Mouse (Mus musculus) megakaryocyte-erythroid progenitor cell, adult 5-6 weeks (primary cell): ENCODE data around the gene Safb2. TPM values are rescaled to one million over a fixed set of nuclear protein-coding genes. Genes with fewer than 3 reads are reported as not detected.
"Not testable (repeated sequence)": the region's sequence is repeated elsewhere in the genome, so short reads cannot be mapped to it uniquely, and the experiment has no call there.

Source experiments
- ATAC-seq: replicated peaks from 2 replicates; pipeline ENCODE4 v1.8.0; 2016; ENCODE audit warnings: mild to moderate bottlenecking, inconsistent platforms; ENCODE audit not compliant: severe bottlenecking, poor library complexity, low FRiP score, low TSS enrichment
- total RNA-seq, 2 experiments: library from RNA; stranded (forward) in 1 of 2; stranded (reverse) in 1 of 2; fragments of 200-1000, 215-1000 nt in 1 of 2; fragments of >200 nt in 1 of 2; fragmentation: Nextera tagmentation in 1 of 2; gene quantifications; 2 replicates each; pipeline ENCODE4 v1.2.3; 2014 to 2017

Safb2 gene
- total RNA-seq (2014; fragmentation: Nextera tagmentation) (158 and 166 TPM in 2 replicates), total RNA-seq (2017) (108 and 115 TPM in 2 replicates)

DNA sequence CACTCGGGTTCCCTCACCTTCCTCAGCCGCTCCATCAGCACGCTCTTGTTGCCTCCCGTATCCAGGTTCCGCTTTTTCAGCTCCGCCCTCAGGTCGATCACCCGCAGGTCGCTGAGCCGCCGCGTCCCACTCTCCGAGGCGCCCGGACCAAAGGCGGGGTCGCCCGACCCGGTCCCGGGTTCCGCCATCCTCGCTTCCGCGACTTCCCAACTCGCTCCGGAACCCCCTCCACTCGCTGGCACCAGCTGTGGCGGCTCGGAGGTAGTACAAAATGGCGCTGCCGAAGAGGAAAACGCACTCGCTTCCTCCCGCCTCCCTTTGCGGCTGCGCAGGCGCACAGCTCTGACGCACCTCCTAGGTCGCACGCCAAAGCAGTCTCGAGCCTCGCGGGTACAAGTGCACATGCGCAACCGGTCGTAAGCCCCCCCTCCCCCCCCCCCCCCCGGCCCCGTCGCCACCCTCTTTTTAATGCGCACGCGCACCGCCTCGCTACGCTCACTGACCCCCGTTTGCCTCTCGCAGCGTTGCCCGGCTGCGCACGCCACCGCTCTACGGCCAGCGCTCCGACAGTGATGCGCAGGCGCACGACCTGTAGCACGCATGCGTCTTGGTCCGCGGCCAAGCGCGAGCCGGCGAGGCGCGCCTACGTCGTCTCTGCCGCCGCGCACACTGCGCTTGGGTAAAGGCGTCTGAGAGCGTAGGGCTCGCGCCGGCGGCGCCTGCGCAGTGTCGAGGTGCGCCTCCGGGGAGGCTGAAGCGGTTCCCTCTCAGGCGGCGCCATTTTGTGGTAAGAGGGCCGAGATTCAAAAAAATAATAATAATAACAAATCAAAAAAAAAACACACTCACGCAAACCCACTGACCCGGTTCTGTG is at the start of gene Safb2, which contains the start of gene Safb:
Safb2 (minus strand) TSS at position 329 of the 874 bp plus-strand sequence.
Safb (plus strand) TSS at position 569 of the 874 bp plus-strand sequence.
- ATAC-seq: peak; percentile 81

DNA sequence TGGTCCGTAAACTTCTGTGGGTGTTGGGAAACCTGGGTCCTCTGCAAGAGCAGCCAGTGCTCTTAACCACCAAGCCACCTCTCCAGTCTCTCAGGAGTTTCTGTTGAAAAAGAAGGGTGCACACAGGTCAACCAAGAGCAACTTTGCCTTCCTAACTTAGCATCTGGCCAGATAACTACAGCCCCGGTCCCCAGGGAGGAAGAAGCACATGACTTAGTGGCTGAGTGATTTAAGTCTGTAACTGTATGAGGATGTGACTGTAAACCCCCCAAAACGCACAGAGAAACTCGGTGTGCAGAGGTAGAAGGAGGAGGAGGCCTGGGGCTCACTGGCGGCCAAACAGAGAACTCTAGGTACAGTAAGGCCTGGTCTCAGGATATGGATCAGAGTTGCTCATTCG is 49.6 kb upstream of the Safb2 start:
- no peak for ATAC-seq

DNA sequence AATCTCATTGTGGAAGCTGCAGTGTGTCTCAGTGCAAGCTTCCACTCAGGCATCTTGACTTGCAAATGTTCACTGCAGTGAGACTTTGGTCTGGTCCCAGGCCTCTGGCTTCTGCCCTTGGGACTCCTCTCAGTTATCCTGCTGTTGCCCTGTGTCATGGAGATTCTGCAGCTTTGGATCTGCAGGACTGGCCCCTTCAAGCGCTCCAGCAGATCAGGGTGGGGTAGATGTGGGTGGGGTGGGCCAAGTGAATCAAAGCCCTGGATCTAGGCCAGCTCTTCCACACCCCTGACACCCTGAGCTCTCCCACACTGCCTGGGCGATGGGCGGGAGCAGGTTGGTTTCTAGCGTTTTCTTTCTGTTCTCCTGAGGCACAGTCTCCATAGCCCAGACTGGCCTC is 47.4 kb upstream of the Safb2 start:
- ATAC-seq: no peak

DNA sequence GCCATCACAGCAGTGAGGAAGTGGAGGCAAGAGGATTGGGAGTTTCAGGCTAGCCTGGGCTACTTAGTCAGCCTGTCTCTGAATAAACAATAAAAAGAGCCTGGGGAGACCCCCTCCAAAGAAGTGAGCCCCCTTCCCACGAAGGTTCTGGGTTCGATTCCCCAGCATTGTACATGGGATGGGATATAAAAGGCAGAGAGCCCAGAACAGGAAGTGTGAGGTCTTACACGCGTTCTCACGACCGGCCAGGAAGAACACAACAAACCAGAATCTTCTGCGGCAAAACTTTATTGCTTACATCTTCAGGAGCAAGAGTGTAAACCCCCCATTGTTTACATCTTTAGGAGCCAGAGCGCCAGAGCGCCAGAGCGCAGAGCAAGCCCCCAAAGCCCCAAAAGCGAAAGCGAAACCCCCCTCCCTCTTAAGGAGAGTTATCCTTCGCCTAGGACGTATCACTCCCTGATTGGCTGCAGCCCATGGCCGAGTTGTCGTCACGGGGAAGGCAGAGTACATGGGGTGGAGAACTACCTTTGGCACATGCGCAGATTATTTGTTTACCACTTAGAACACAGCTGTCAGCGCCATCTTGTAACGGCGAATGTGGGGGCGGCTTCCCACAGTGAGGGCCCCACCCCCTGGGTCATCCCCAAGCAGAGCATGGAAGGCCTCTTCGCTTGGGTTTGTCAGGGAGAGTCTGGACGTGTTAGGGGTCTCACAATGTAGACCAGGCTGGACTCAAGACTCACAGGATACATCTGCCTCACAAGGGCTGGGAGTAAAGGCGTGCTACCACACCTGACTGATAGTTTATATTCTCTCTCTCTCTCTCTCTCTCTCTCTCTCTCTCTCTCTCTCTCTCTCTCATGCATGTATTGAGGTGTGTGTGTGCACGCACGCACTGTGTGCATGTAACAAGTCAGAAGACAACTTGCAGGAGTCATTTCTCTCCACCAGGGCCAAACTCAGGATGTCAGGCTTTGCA is 45.7 kb upstream of the Safb2 start:
- ATAC-seq: not testable (repeated sequence)

DNA sequence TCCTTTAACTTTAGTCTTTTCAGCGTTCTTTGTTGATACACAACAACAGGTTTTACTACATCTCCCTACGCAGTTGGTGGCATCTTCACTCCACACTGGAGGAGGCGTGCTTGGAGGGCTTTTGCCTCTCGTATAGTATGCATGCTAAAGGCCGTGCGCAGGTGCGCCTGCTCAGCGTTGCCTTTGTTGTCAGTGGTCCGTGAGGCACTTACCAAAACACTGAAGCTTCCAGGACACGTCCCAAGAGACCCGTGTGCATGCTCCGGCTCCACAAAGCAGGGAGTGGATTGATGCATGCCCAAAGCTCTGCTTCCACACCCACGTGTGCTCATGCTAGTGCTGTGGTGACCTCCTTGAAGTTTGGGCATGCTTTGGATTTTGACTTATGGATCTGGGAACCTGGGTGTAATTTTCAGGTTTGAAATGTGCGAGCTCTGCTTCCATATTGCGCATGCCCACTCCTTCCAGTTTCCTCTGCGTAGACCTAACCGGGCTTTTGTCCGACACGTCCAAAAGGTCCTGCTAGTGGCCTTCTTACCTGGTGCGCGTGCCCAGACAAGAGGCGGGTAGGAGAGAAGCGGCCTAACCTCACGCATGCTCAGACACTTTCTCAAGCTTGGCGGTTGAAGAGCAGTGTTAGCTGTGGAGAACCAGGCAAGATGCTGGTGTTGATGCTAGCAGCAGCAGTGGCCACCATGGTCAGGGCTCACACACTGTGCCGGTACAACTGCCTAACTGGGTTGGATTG is 43.3 kb upstream of the Safb2 start, which contains the start of gene Catsperd:
Catsperd (plus strand) TSS at position 614 of the 748 bp plus-strand sequence.
- ATAC-seq: peak; percentile 5; the same call in 1 of the 2 replicates

DNA sequence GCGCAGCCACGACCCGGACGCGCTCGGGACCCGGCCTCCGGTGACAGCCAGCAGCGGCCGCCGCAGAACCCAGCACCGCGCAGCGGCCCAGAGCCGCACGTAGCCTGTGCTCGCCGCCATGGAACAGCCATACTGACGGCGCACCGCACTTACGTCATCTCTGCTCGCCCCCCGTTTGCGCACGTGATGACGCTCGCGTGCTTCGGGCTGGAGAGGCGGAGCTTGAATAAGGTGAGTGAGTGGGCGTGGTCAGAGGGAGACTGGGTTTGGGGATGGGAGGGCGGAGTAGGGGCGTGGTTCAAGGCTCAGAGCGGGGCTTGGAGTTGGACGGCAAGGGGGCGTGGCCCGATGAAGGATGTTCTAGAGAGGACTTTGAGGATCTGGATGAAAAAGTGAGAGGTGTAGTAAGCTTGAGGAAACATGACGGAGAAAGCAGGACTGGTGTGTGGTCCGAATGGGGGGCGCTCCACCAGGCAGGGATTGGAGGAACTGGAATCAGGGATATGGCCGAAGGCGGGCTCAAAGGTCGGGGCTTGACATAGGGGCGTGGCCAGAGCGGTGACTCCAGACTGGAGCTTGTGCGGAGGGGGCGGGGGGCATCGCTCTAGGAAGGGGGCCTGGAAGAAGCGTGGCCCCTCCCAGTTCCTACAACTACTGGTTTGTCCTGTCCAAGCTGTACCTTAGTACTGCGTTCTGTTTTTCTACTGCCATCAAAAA is 42.5 kb upstream of the Safb2 start, which contains the start of gene Lonp1:
Lonp1 (minus strand) TSS at position 134 of the 717 bp plus-strand sequence.
- peak; percentile 87 for ATAC-seq

DNA sequence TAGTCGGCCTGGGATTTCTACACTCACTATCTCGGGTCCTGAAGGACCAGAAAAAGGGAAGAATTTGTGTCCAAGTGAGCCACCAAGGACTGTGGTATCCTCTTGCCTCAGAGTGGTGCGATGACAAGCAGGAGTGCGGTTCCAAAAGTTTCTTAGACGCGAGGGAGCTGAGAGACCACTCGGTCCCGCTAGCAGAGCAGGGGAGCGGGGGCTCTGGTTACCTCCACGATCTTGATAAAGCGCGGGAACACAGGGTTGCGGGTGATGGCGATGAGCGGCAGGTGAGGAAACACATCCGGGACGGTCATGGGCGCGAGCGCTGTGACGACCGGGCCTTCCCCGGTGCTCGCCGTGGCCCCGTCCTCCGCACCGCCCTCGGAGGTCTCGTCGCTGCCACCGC is 41.9 kb upstream of the Safb2 start:
- ATAC-seq: no peak

DNA sequence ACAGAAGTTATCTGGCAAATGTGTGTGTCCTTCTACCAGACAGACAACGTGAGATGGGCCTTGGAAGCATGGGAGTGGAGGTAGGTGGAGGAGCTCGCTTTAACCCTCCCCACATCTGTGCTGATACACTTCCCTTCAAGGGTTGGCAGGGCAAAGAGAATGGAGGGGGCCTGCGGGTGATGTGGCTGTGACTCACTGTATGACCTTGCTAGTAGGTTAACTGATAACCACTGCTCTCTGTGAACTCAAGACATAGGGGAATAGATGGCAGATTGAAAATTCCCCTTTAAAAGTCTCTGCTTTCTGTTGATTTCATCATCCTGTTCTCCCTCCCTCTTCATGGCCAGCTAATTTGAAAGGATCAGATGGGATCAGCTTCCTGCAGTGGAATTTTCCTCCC is 41.1 kb upstream of the Safb2 start:
- ATAC-seq: peak; percentile 28; the same call in 1 of the 2 replicates

DNA sequence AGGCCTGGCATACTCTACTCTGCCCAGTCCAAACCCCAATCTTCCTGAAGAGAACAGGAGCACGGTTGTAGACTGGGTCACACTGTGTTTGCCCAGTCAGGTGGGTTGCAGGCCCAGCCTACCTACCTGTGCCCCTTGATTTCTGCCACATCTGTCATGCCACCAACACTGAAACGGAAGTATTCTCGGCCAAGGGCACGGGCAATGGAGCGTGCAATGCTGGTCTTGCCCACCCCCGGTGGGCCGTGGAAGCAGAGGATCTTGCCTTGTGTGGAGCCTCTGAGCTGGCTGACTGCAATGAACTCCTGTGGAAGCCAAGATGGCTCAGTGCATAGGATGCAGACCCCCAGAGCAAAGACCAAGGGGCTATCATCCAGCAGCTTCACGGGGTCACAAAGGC is 33.2 kb upstream of the Safb2 start:
- ATAC-seq: no peak

DNA sequence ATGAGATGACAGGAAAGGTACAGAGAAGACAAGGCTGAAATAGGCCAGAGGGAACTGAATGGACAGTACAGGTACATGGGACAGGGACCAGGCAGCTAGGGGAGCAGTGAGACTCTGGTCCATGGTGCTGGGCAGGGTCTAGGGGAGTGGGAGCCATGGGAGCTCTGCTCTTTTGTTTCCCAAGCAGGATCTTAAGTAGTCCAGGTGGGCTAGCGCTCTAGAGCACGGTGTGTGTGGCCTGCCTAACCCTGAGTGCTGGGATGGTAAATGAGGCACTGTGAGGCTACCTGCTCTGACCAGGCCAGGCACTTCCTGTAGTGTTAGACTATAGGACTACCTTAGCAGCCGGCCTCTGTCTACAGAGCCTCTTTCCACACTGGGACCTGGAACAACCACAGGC is 32.3 kb upstream of the Safb2 start:
- ATAC-seq: no peak

DNA sequence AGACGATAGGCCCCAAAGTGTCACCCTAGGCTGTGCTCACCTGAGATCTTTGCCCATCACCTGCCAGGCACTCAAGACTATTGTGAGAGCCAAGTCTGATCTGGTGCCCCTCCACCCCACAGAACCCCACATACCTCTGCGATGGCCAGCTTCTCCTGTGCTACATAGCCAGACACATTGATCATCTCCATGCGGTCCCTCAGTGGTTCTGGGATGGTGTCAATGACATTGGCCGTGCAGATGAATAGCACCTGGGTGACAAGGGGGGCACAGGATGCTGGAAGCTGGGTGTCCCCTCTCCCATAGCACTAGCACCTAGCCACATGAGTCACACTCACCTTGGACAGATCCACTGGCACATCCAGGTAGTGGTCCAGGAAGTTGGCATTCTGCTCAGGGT is 31.4 kb upstream of the Safb2 start:
- ATAC-seq: no peak

DNA sequence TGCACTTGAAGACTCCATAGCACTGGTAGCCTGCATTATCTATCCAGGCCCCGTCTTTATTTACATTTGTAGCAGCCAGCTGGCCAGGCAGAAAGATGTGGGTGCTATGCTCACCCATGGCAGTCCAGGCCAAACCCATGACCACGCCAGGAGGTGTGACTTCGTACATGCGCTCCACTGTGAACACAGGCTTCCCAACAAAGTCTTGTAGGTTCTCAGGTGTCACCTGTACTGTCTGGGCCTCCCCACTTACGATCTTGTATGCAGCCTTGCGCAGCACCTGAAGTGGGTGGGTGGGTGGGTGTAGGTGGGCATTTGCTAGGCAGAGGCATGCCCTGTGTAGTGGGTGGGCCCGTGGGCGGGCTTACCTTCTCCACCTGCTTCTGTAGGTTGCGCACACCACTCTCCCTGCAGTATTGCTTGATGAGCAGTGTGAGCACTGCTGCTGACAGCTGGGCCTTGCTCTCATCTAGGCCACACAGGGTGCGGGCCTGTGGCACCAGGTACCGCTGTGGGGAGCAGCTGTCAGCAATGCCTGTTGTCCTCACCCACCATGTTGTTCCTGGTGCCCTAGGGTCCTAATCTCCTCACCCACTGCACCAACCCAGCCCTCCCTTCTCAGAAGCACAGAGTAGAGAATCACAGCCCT is 30.9 kb upstream of the Safb2 start:
- no peak for ATAC-seq

DNA sequence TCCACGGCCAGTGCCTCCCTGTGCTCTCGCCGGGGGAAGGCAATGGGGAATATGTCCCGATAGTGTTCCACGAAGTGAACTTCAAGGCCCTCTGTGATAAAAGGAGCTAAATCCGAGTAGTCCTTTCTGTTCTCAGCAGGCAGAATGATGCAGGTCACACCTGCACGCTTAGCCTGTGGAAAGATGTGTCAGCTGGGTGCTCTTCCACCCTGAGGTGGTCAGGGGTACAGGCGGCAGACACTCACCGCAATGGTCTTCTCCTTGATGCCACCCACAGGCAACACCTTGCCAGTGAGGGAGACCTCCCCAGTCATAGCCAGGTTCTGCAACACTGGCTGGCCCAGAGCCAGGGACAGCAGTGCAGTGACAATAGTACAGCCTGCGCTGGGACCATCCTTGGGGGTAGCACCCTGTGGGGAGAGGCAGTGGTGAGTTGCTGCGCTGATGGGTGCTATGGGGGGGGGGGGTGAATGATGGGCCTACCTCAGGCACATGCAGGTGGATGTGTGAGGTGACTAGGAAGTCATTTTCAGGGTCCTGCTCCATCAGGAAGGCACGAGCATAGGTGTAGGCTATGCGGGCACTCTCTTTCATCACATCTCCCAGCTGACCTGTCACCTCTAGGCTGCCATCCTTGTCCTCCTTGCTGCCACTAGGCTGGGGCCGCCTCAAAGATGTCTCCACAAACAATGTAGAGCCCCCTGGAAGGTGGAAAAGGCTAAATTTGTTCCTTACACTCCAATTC is 30.2 kb upstream of the Safb2 start:
- no peak for ATAC-seq

DNA sequence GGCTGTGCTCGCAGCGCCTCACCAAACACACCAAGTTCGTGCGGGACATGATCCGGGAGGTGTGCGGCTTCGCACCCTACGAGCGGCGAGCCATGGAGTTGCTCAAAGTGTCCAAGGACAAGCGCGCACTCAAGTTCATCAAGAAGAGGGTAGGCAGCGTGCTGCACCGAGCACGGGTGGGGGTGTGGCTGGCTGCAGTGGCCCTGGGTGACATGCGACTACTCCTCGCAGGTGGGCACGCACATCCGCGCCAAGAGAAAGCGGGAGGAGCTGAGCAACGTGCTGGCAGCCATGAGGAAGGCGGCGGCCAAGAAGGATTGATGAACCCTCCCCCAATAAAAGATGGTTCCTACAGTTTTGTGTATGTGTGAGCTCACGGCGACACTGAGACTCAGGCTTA is 29.5 kb upstream of the Safb2 start:
- ATAC-seq: not testable (repeated sequence)

DNA sequence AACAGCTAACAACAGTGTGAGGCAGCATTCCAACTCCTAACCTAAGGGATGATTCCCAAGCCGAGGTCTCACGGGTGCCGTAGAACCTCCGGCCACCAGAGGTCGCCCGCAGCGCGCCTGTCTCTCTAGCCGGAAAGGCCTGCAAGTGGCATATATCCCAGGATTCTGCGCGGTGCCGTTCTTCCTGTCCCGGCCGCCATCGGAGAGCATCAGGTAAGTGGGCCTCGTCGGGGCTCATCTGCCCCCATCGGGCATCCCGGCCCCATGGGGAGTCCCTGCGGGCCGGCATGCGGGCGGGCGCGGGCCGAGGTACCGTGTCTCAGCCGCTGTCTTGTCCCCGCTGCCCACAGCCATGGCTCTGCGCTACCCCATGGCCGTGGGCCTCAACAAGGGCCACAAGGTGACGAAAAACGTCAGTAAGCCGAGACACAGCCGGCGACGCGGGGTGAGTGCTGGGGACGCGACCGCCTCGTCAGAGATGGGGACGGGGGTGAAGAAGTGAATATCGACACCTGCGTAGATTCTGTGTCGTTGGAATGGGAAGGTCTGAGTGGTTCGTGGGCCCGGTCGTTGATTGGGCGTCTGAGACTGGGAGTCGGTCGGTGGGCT is 29.0 kb upstream of the Safb2 start, which contains the start of gene Rpl36:
Rpl36 (plus strand) TSS at position 181 of the 609 bp plus-strand sequence.
- peak; percentile 39 for ATAC-seq

DNA sequence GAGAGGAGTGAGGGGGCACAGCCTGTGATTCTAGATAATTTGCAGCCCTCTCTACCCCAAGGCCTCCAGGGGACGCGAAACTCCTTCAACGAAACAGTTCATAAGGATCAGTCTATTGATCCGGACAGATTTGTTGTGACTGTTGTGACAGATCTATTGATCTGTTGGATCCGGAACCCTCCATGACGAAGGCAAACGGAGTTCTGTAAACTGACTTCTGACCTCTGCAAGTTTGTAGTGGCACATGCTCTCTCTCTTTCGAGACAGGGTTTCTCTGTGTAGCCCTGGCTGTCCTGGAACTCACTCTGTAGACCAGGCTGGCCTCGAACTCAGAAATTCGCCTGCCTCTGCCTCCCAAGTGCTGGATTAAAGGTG is 28.2 kb upstream of the Safb2 start:
- not testable (repeated sequence) for ATAC-seq
